Mouse (Mus musculus): Measurements from ENCODE around the gene B3galnt1. TPM values are rescaled to one million over a fixed set of nuclear protein-coding genes. Genes with fewer than 3 reads are reported as not detected.

Gene B3galnt1
- total RNA-seq (2021) (1 to 10 TPM; 1.6 to 2.0 TPM), polyA plus RNA-seq (2012; rRNA removed) (2.3 and 2.4 TPM in 2 replicates)
- long read RNA-seq, partial matches to known transcripts = 0 of 4 reads
- long read RNA-seq, other reads (novel, unspliced or antisense) = 0 of 4 reads

- intact Hi-C loops (cut with DNase I) = loop anchor here (2.0 kb wide), 1 partner anchor 62 kb away; no protein-coding TSS in a partner anchor
- no peaks in the 10 kb centered on the region for H3K79me2 ChIP-seq (replicated peaks; ENCODE audit: control insufficient read depth, insufficient read depth, low read length)
These were observed at the start of gene B3galnt1 for GRCm38 (mm10) chr3:69598261-69599165. Gene B3galnt1 (minus strand): TSS chr3:69598960.

GRCm38 (mm10) chr3:69634521-69634920 is 35.8 kb upstream of the B3galnt1 start:
- WGBS = 83% methylated on average over 3 of the region's 3 CpGs
- DNase-seq = no peak
- no peaks in the 10 kb centered on the region for H3K79me2 ChIP-seq (replicated peaks; ENCODE audit: control insufficient read depth, insufficient read depth, low read length)
- intact Hi-C loops (cut with DNase I) = no loop called here
- TF ChIP-seq POLR2A (IDR thresholded peaks at IDR 0.05; ENCODE audit: insufficient read depth, low read depth, low read length) (no peak), CTCF (IDR thresholded peaks at IDR 0.05) (no peak), EP300 (IDR thresholded peaks at IDR 0.05; ENCODE audit: insufficient read depth, low read depth, low read length) (no peak)
- H3K4me1 ChIP-seq (ENCODE audit: control insufficient read depth, insufficient read depth, low read length) = peaks cover 3% of the 10 kb centered on the region
- H3K4me3 ChIP-seq = no peak overlapping the region
- H3K27me3 ChIP-seq (ENCODE audit: control insufficient read depth, insufficient read depth, low read length) = no peaks in the 10 kb centered on the region
- H3K36me3 ChIP-seq (ENCODE audit: control insufficient read depth, insufficient read depth, low read length) = no peaks in the 10 kb centered on the region
- H3K9ac ChIP-seq (ENCODE audit: low read depth, low read length) = no peak overlapping the region
- H3K27ac ChIP-seq = peak overlapping the region; percentile 68

More at GRCm38 (mm10) chr3:69598261-69599165, at the start of gene B3galnt1:
- WGBS = 2% methylated on average over 94 of the region's 99 CpGs
- Histone ChIP-seq H3K9ac (ENCODE audit: low read depth, low read length) (peak within 1 kb of the TSS; percentile 54), H3K4me1 (ENCODE audit: control insufficient read depth, insufficient read depth, low read length) (no peaks in the 10 kb centered on the region), H3K27me3 (ENCODE audit: control insufficient read depth, insufficient read depth, low read length) (peaks cover 2% of the 10 kb centered on the region; the same call in 1 of the 2 replicates), H3K36me3 (ENCODE audit: control insufficient read depth, insufficient read depth, low read length) (no peaks in the 10 kb centered on the region), H3K27ac (peak within 1 kb of the TSS; percentile 77), H3K4me3 (peak within 1 kb of the TSS; percentile 76)
- DNase-seq = peak; percentile 66 to 74
- TF ChIP-seq EP300 (IDR thresholded peaks at IDR 0.05; ENCODE audit: insufficient read depth, low read depth, low read length) = no peak
- TF ChIP-seq CTCF (IDR thresholded peaks at IDR 0.05) = peak; percentile 66

GRCm38 (mm10) chr3:69633706-69634420 is 35.1 kb upstream of the B3galnt1 start:
- Histone ChIP-seq H3K4me3 (no peak overlapping the region), H3K9ac (ENCODE audit: low read depth, low read length) (no peak overlapping the region), H3K27me3 (ENCODE audit: control insufficient read depth, insufficient read depth, low read length) (no peaks in the 10 kb centered on the region), H3K36me3 (ENCODE audit: control insufficient read depth, insufficient read depth, low read length) (no peaks in the 10 kb centered on the region), H3K79me2 (replicated peaks; ENCODE audit: control insufficient read depth, insufficient read depth, low read length) (no peaks in the 10 kb centered on the region), H3K27ac (peak overlapping the region; percentile 68), H3K4me1 (ENCODE audit: control insufficient read depth, insufficient read depth, low read length) (peaks cover 3% of the 10 kb centered on the region)
- intact Hi-C loops (cut with DNase I) = no loop called here
- DNase-seq = peak in 1 of 2 experiments; percentile 18
- WGBS = 55% methylated on average over 12 of the region's 12 CpGs
- no peak for TF ChIP-seq CTCF (IDR thresholded peaks at IDR 0.05)
- no peak for TF ChIP-seq POLR2A (IDR thresholded peaks at IDR 0.05; ENCODE audit: insufficient read depth, low read depth, low read length)
- no peak for TF ChIP-seq EP300 (IDR thresholded peaks at IDR 0.05; ENCODE audit: insufficient read depth, low read depth, low read length)

- DNase-seq = peak in 1 of 2 experiments; percentile 50
- peak overlapping the region; percentile 28 for H3K27ac ChIP-seq
- no peak overlapping the region for H3K9ac ChIP-seq (ENCODE audit: low read depth, low read length)
- 61% methylated on average over 11 of the region's 11 CpGs for WGBS
- H3K27me3 ChIP-seq (ENCODE audit: control insufficient read depth, insufficient read depth, low read length) = no peaks in the 10 kb centered on the region
- no peak for TF ChIP-seq POLR2A (IDR thresholded peaks at IDR 0.05; ENCODE audit: insufficient read depth, low read depth, low read length)
- TF ChIP-seq EP300 (IDR thresholded peaks at IDR 0.05; ENCODE audit: insufficient read depth, low read depth, low read length) = no peak
- no peak for TF ChIP-seq CTCF (IDR thresholded peaks at IDR 0.05)
- H3K36me3 ChIP-seq (ENCODE audit: control insufficient read depth, insufficient read depth, low read length) = no peaks in the 10 kb centered on the region
- intact Hi-C loops (cut with DNase I) = no loop called here
- no peak overlapping the region for H3K4me3 ChIP-seq
- H3K79me2 ChIP-seq (replicated peaks; ENCODE audit: control insufficient read depth, insufficient read depth, low read length) = no peaks in the 10 kb centered on the region
- H3K4me1 ChIP-seq (ENCODE audit: control insufficient read depth, insufficient read depth, low read length) = peaks cover 1% of the 10 kb centered on the region
These were observed 28.3 kb upstream of the B3galnt1 start for GRCm38 (mm10) chr3:69626963-69627590.

GRCm38 (mm10) chr3:69626213-69626962 is 27.6 kb upstream of the B3galnt1 start:
- Histone ChIP-seq H3K4me1 (ENCODE audit: control insufficient read depth, insufficient read depth, low read length) (peaks cover 1% of the 10 kb centered on the region), H3K9ac (ENCODE audit: low read depth, low read length) (no peak overlapping the region), H3K27ac (no peak overlapping the region), H3K4me3 (no peak overlapping the region), H3K27me3 (ENCODE audit: control insufficient read depth, insufficient read depth, low read length) (no peaks in the 10 kb centered on the region), H3K36me3 (ENCODE audit: control insufficient read depth, insufficient read depth, low read length) (no peaks in the 10 kb centered on the region), H3K79me2 (replicated peaks; ENCODE audit: control insufficient read depth, insufficient read depth, low read length) (no peaks in the 10 kb centered on the region)
- 76% methylated on average over 11 of the region's 11 CpGs for WGBS
- no peak for DNase-seq
- TF ChIP-seq CTCF (IDR thresholded peaks at IDR 0.05) (no peak), EP300 (IDR thresholded peaks at IDR 0.05; ENCODE audit: insufficient read depth, low read depth, low read length) (no peak), POLR2A (IDR thresholded peaks at IDR 0.05; ENCODE audit: insufficient read depth, low read depth, low read length) (no peak)
- intact Hi-C loops (cut with DNase I) = no loop called here

Measured in heart, adult 2 months (tissue).